Mouse (Mus musculus): ENCODE measurements around the gene Trem1. TPM values are rescaled to one million over a fixed set of nuclear protein-coding genes. Genes with fewer than 3 reads are reported as not detected.

Gene Trem1
- polyA plus RNA-seq, 1 experiment from 2014 or later = not detected

GRCm38 (mm10) chr17:48247221-48247928, 14.8 kb downstream of the Trem1 start, which contains the start of gene Trem3:
TSS of gene Trem3 (plus strand) at chr17:48247777.
- Histone ChIP-seq H3K9ac (replicated peaks) (no peak within 1 kb of the TSS), H3K4me3 (no peak within 1 kb of the TSS), H3K4me1 (no peaks in the 10 kb centered on the region), H3K9me3 (no peaks in the 10 kb centered on the region; the same call in 1 of the 2 replicates), H3K36me3 (no peaks in the 10 kb centered on the region), H3K27ac (replicated peaks) (no peak within 1 kb of the TSS), H3K4me2 (replicated peaks) (no peak within 1 kb of the TSS), H3K27me3 (no peaks in the 10 kb centered on the region)
- no peak for ATAC-seq (replicated peaks)
- WGBS = 83% methylated on average over 11 of the region's 11 CpGs

- Histone ChIP-seq H3K9me3 (no peaks in the 10 kb centered on the region; the same call in 1 of the 2 replicates), H3K27ac (replicated peaks) (no peak overlapping the region), H3K36me3 (no peaks in the 10 kb centered on the region), H3K4me1 (no peaks in the 10 kb centered on the region), H3K4me3 (no peak overlapping the region), H3K9ac (replicated peaks) (no peak overlapping the region), H3K27me3 (no peaks in the 10 kb centered on the region), H3K4me2 (replicated peaks) (no peak overlapping the region)
- no peak for ATAC-seq (replicated peaks)
Measured at GRCm38 (mm10) chr17:48249039-48249438, 16.5 kb downstream of the Trem1 start.

GRCm38 (mm10) chr17:48249501-48249900, 16.9 kb downstream of the Trem1 start:
- H3K4me2 ChIP-seq (replicated peaks) = no peak overlapping the region
- WGBS = 88% methylated on average over 11 of the region's 11 CpGs
- no peak overlapping the region for H3K4me3 ChIP-seq
- H3K9ac ChIP-seq (replicated peaks) = no peak overlapping the region
- no peak for ATAC-seq (replicated peaks)
- H3K4me1 ChIP-seq = no peaks in the 10 kb centered on the region
- H3K36me3 ChIP-seq = no peaks in the 10 kb centered on the region
- H3K27ac ChIP-seq (replicated peaks) = no peak overlapping the region
- no peaks in the 10 kb centered on the region; the same call in 1 of the 2 replicates for H3K9me3 ChIP-seq
- no peaks in the 10 kb centered on the region for H3K27me3 ChIP-seq

GRCm38 (mm10) chr17:48250631-48251030, 18.1 kb downstream of the Trem1 start:
- no peaks in the 10 kb centered on the region for H3K27me3 ChIP-seq
- no peaks in the 10 kb centered on the region; the same call in 1 of the 2 replicates for H3K9me3 ChIP-seq
- H3K36me3 ChIP-seq = no peaks in the 10 kb centered on the region
- 95% methylated on average over 7 of the region's 7 CpGs for WGBS
- H3K9ac ChIP-seq (replicated peaks) = no peak overlapping the region
- no peak for ATAC-seq (replicated peaks)
- no peaks in the 10 kb centered on the region for H3K4me1 ChIP-seq
- no peak overlapping the region for H3K27ac ChIP-seq (replicated peaks)
- H3K4me2 ChIP-seq (replicated peaks) = no peak overlapping the region
- H3K4me3 ChIP-seq = no peak overlapping the region

- H3K4me1 ChIP-seq = no peaks in the 10 kb centered on the region
- no peaks in the 10 kb centered on the region for H3K36me3 ChIP-seq
- H3K4me2 ChIP-seq (replicated peaks) = no peak overlapping the region
- no peak for ATAC-seq (replicated peaks)
- H3K9ac ChIP-seq (replicated peaks) = no peak overlapping the region
- H3K9me3 ChIP-seq = no peaks in the 10 kb centered on the region; the same call in 1 of the 2 replicates
- H3K27me3 ChIP-seq = no peaks in the 10 kb centered on the region
- no peak overlapping the region for H3K27ac ChIP-seq (replicated peaks)
- H3K4me3 ChIP-seq = no peak overlapping the region
Measured at GRCm38 (mm10) chr17:48256575-48256974, 24.0 kb downstream of the Trem1 start.

GRCm38 (mm10) chr17:48261868-48262267, 29.3 kb downstream of the Trem1 start:
- Histone ChIP-seq H3K4me3 (no peak overlapping the region), H3K36me3 (no peaks in the 10 kb centered on the region), H3K9me3 (no peaks in the 10 kb centered on the region; the same call in 1 of the 2 replicates), H3K27ac (replicated peaks) (no peak overlapping the region), H3K9ac (replicated peaks) (no peak overlapping the region), H3K27me3 (no peaks in the 10 kb centered on the region), H3K4me1 (no peaks in the 10 kb centered on the region), H3K4me2 (replicated peaks) (no peak overlapping the region)
- WGBS = 86% methylated on average over 2 of the region's 2 CpGs
- no peak for ATAC-seq (replicated peaks)

GRCm38 (mm10) chr17:48263741-48264362, 31.3 kb downstream of the Trem1 start, which contains the start of gene Treml4:
TSS of gene Treml4 (plus strand) at chr17:48264295.
- no peak for ATAC-seq (replicated peaks)
- WGBS = 83% methylated on average over 3 of the region's 3 CpGs
- no peaks in the 10 kb centered on the region; the same call in 1 of the 2 replicates for H3K9me3 ChIP-seq
- H3K36me3 ChIP-seq = no peaks in the 10 kb centered on the region
- H3K9ac ChIP-seq (replicated peaks) = no peak within 1 kb of the TSS
- no peak within 1 kb of the TSS for H3K4me2 ChIP-seq (replicated peaks)
- no peaks in the 10 kb centered on the region for H3K4me1 ChIP-seq
- H3K27ac ChIP-seq (replicated peaks) = no peak within 1 kb of the TSS
- H3K27me3 ChIP-seq = no peaks in the 10 kb centered on the region
- no peak within 1 kb of the TSS for H3K4me3 ChIP-seq

GRCm38 (mm10) chr17:48264662-48265061, 32.1 kb downstream of the Trem1 start:
- no peak overlapping the region for H3K27ac ChIP-seq (replicated peaks)
- ATAC-seq (replicated peaks) = no peak

GRCm38 (mm10) chr17:48266138-48266537, 33.6 kb downstream of the Trem1 start:
- H3K4me3 ChIP-seq = no peak overlapping the region
- no peak for ATAC-seq (replicated peaks)
- H3K4me2 ChIP-seq (replicated peaks) = no peak overlapping the region
- H3K9me3 ChIP-seq = no peaks in the 10 kb centered on the region
- H3K27me3 ChIP-seq = no peaks in the 10 kb centered on the region
- WGBS = 1% methylated on average over 2 of the region's 2 CpGs
- no peak overlapping the region for H3K9ac ChIP-seq (replicated peaks)
- H3K27ac ChIP-seq (replicated peaks) = no peak overlapping the region
- no peaks in the 10 kb centered on the region for H3K36me3 ChIP-seq
- H3K4me1 ChIP-seq = no peaks in the 10 kb centered on the region

More at GRCm38 (mm10) chr17:48264662-48265061, 32.1 kb downstream of the Trem1 start:
- Histone ChIP-seq H3K9ac (replicated peaks) (no peak overlapping the region), H3K36me3 (no peaks in the 10 kb centered on the region), H3K4me1 (no peaks in the 10 kb centered on the region), H3K9me3 (no peaks in the 10 kb centered on the region), H3K4me3 (no peak overlapping the region), H3K4me2 (replicated peaks) (no peak overlapping the region), H3K27me3 (no peaks in the 10 kb centered on the region)
- 94% methylated on average over 7 of the region's 7 CpGs for WGBS

- ATAC-seq (replicated peaks) = no peak
- no peaks in the 10 kb centered on the region for H3K36me3 ChIP-seq
- no peaks in the 10 kb centered on the region for H3K27me3 ChIP-seq
- H3K4me2 ChIP-seq (replicated peaks) = no peak overlapping the region
- no peaks in the 10 kb centered on the region for H3K4me1 ChIP-seq
- no peak overlapping the region for H3K4me3 ChIP-seq
- WGBS = 35% methylated on average over 2 of the region's 2 CpGs
- H3K27ac ChIP-seq (replicated peaks) = no peak overlapping the region
- H3K9ac ChIP-seq (replicated peaks) = no peak overlapping the region
- H3K9me3 ChIP-seq = no peaks in the 10 kb centered on the region
Measured at GRCm38 (mm10) chr17:48266610-48267304, 34.2 kb downstream of the Trem1 start.

GRCm38 (mm10) chr17:48267591-48267990, 35.0 kb downstream of the Trem1 start:
- Histone ChIP-seq H3K36me3 (no peaks in the 10 kb centered on the region), H3K9me3 (no peaks in the 10 kb centered on the region), H3K27ac (replicated peaks) (no peak overlapping the region), H3K4me3 (no peak overlapping the region), H3K4me2 (replicated peaks) (no peak overlapping the region), H3K27me3 (no peaks in the 10 kb centered on the region), H3K9ac (replicated peaks) (no peak overlapping the region), H3K4me1 (no peaks in the 10 kb centered on the region)
- 84% methylated on average over 1 of the region's 1 CpGs for WGBS
- no peak for ATAC-seq (replicated peaks)

GRCm38 (mm10) chr17:48268276-48268675, 35.7 kb downstream of the Trem1 start:
- Histone ChIP-seq H3K27me3 (no peaks in the 10 kb centered on the region), H3K9me3 (no peaks in the 10 kb centered on the region), H3K4me3 (no peak overlapping the region), H3K36me3 (no peaks in the 10 kb centered on the region), H3K4me1 (no peaks in the 10 kb centered on the region), H3K27ac (replicated peaks) (no peak overlapping the region), H3K9ac (replicated peaks) (no peak overlapping the region), H3K4me2 (replicated peaks) (no peak overlapping the region)
- ATAC-seq (replicated peaks) = no peak

All from forebrain, embryonic 15.5 days (tissue).